Mouse (Mus musculus) liver, postnatal 0 days (tissue): ENCODE measurements around the gene Zfp772. TPM values are rescaled to one million over a fixed set of nuclear protein-coding genes. Genes with fewer than 3 reads are reported as not detected.
"Not testable (repeated sequence)": the region's sequence is repeated elsewhere in the genome, so short reads cannot be mapped to it uniquely, and the experiment has no call there.

Experiments used
- ATAC-seq: fragments of 200-750 bp; cut with Nextera tagmentation; 2 replicates; pipeline ENCODE4 v1.8.0; 2017; ENCODE audit warnings: mild to moderate bottlenecking, moderate library complexity
- DNase-seq: peaks from one replicate; pipeline ENCODE4 v3.0.0-alpha.2; 2016
- H3K27ac ChIP-seq: fragments of 300-500 bp; sonication (generic); 2 replicates; pipeline ENCODE4 v1.5.1; 2014; ENCODE audit warnings: antibody characterized with exemption, moderate library complexity, mild to moderate bottlenecking, low read depth
- H3K27me3 ChIP-seq: fragments of 300-500 bp; sonication (generic); 2 replicates; pipeline ENCODE4 v1.6.1; 2014; ENCODE audit warnings: low read length, control low read depth, mixed read lengths; ENCODE audit not compliant: insufficient read depth
- H3K36me3 ChIP-seq: fragments of 300-500 bp; sonication (generic); replicated peaks from 2 replicates; pipeline ENCODE4 v1.6.1; 2014; ENCODE audit warnings: mild to moderate bottlenecking, control low read depth, low read length, moderate library complexity, mixed read lengths; ENCODE audit not compliant: insufficient read depth
- H3K4me1 ChIP-seq: fragments of 300-500 bp; sonication (generic); 2 replicates; pipeline ENCODE4 v1.6.1; 2014; ENCODE audit warnings: antibody characterized with exemption, mild to moderate bottlenecking, control low read depth; ENCODE audit not compliant: insufficient read depth
- H3K4me2 ChIP-seq: fragments of 300-500 bp; sonication (generic); 2 replicates; pipeline ENCODE4 v1.6.1; 2014; ENCODE audit warnings: low read depth, mild to moderate bottlenecking, low read length, moderate library complexity, mixed read lengths
- H3K4me3 ChIP-seq: fragments of 300-500 bp; sonication (generic); 2 replicates; pipeline ENCODE4 v1.5.1; 2014; ENCODE audit warnings: low read depth, low read length
- H3K9ac ChIP-seq: fragments of 300-500 bp; sonication (generic); replicated peaks from 2 replicates; pipeline ENCODE4 v1.6.1; 2014; ENCODE audit warnings: mild to moderate bottlenecking, moderate library complexity
- H3K9me3 ChIP-seq: fragments of 300-500 bp; sonication (generic); 2 replicates; pipeline ENCODE4 v1.6.1; 2016; ENCODE audit warnings: mild to moderate bottlenecking, control low read depth, low read length, mixed read lengths
- CTCF ChIP-seq: sonication (generic); IDR thresholded peaks from 2 replicates; pipeline ENCODE4 v1.5.1; 2016; ENCODE audit warnings: antibody characterized with exemption, low read depth
- EP300 ChIP-seq: IDR thresholded peaks from 2 replicates; pipeline ENCODE4 v1.6.1; 2016; ENCODE audit warnings: antibody characterized with exemption, low read depth, mild to moderate bottlenecking
- WGBS: fragments of 180-500 bp; shearing (Covaris S2); extraction: QIAGEN DNeasy Blood & Tissue Kit; methylation state at CpG from one replicate; pipeline ENCODE4 v1.1.7; 2014; ENCODE audit not compliant: insufficient replicate concordance; 5-methylcytosine and 5-hydroxymethylcytosine counted together
- polyA plus RNA-seq: library from polyadenylated mRNA; unstranded; fragments of >200 nt; fragmentation: Nextera tagmentation; extraction: Ambion mirVana; gene quantifications from 2 replicates; pipeline ENCODE4 v1.2.1, GENCODE M21; 2015

Gene Zfp772
- 0.94 and 1.0 TPM in 2 replicates for polyA plus RNA-seq

GRCm38 (mm10) chr7:7209313-7210151 lies at the start of gene Zfp772:
Gene Zfp772 (minus strand): TSS chr7:7209998.
- not testable (repeated sequence) for H3K4me1 ChIP-seq, H3K9me3 ChIP-seq, H3K27me3 ChIP-seq, H3K36me3 ChIP-seq, ATAC-seq, H3K27ac ChIP-seq
- 2% methylated on average over 23 of the region's 24 CpGs for WGBS
- peak; percentile 17 for DNase-seq
- H3K4me2 ChIP-seq, result peak within 1 kb of the TSS; percentile 64
- H3K9ac ChIP-seq, result peak within 1 kb of the TSS; percentile 60
- peak within 1 kb of the TSS; percentile 53 for H3K4me3 ChIP-seq

GRCm38 (mm10) chr7:7247228-7247627 lies 37.4 kb upstream of the Zfp772 start, which contains the start of gene Vmn2r29:
Gene Vmn2r29 (minus strand): TSS chr7:7247328.
- WGBS, result no CpG with 5 or more reads among the region's 1 CpGs
- H3K4me3 ChIP-seq, ATAC-seq, H3K27ac ChIP-seq, H3K27me3 ChIP-seq, DNase-seq, H3K4me2 ChIP-seq, H3K9ac ChIP-seq, H3K36me3 ChIP-seq, H3K4me1 ChIP-seq, H3K9me3 ChIP-seq: not testable (repeated sequence)

- H3K36me3 ChIP-seq, result no peaks in the 10 kb centered on the region
- H3K4me1 ChIP-seq, result no peaks in the 10 kb centered on the region; the same call in 1 of the 2 replicates
- peak overlapping the region; percentile 69 for H3K4me2 ChIP-seq
- no peaks in the 10 kb centered on the region for H3K27me3 ChIP-seq
- DNase-seq (peak; percentile 76), ATAC-seq (peak; percentile 97)
- peak overlapping the region; percentile 54 for H3K4me3 ChIP-seq
- TF ChIP-seq CTCF, result peak; percentile 81
- TF ChIP-seq EP300, result no peak
- WGBS, result 9% methylated on average over 18 of the region's 18 CpGs
- no peak overlapping the region for H3K27ac ChIP-seq
- H3K9me3 ChIP-seq, result no peaks in the 10 kb centered on the region
- no peak overlapping the region for H3K9ac ChIP-seq
Observed at GRCm38 (mm10) chr7:7188191-7188942, 21.4 kb downstream of the Zfp772 start.

GRCm38 (mm10) chr7:7187417-7188190 lies 22.2 kb downstream of the Zfp772 start:
- Histone ChIP-seq H3K36me3 (no peaks in the 10 kb centered on the region), H3K4me2 (peak overlapping the region; percentile 69), H3K27me3 (no peaks in the 10 kb centered on the region), H3K9ac (no peak overlapping the region), H3K4me3 (peak overlapping the region; percentile 54), H3K27ac (no peak overlapping the region), H3K9me3 (no peaks in the 10 kb centered on the region), H3K4me1 (no peaks in the 10 kb centered on the region; the same call in 1 of the 2 replicates)
- WGBS, result 18% methylated on average over 13 of the region's 13 CpGs
- no peak for TF ChIP-seq EP300
- 0 out of 2 replicates have a peak, but pooled peaks have one; percentile 12 for TF ChIP-seq CTCF
- DNase-seq (no peak), ATAC-seq (peak; percentile 24)

- TF ChIP-seq EP300 (no peak), CTCF (no peak)
- no peaks in the 10 kb centered on the region for H3K27me3 ChIP-seq
- no peaks in the 10 kb centered on the region for H3K9me3 ChIP-seq
- H3K4me3 ChIP-seq, result no peak overlapping the region
- H3K4me2 ChIP-seq, result no peak overlapping the region
- WGBS, result 77% methylated on average over 1 of the region's 1 CpGs
- DNase-seq (no peak), ATAC-seq (no peak)
- no peaks in the 10 kb centered on the region; the same call in 1 of the 2 replicates for H3K4me1 ChIP-seq
- peaks cover 5% of the 10 kb centered on the region; the same call in 1 of the 2 replicates for H3K36me3 ChIP-seq
- no peak overlapping the region for H3K27ac ChIP-seq
- no peak overlapping the region for H3K9ac ChIP-seq
Observed at GRCm38 (mm10) chr7:7185897-7186296, 23.9 kb downstream of the Zfp772 start.
